Mouse (Mus musculus) kidney, postnatal 0 days (tissue): ENCODE measurements around the gene Hivep3. TPM values are rescaled to one million over a fixed set of nuclear protein-coding genes. Genes with fewer than 3 reads are reported as not detected.

Source experiments
- ATAC-seq: fragments of 200-750 bp; cut with Nextera tagmentation; replicated peaks from 2 replicates; pipeline ENCODE4 v1.8.0; 2017; ENCODE audit warnings: low read depth, moderate number of reproducible peaks, moderate TSS enrichment, moderate library complexity; ENCODE audit not compliant: low FRiP score
- DNase-seq: peaks from one replicate; pipeline ENCODE4 v3.0.0-alpha.2; 2016; ENCODE audit warnings: low spot score
- H3K27ac ChIP-seq: fragments of 300-500 bp; sonication (generic); 2 replicates; pipeline ENCODE4 v1.5.1; 2014; ENCODE audit warnings: mild to moderate bottlenecking
- H3K27me3 ChIP-seq: fragments of 300-500 bp; sonication (generic); 2 replicates; pipeline ENCODE4 v1.6.1; 2014; ENCODE audit warnings: low read length, mixed read lengths; ENCODE audit not compliant: insufficient read depth
- H3K36me3 ChIP-seq: fragments of 300-500 bp; sonication (generic); 2 replicates; pipeline ENCODE4 v1.6.1; 2014; ENCODE audit warnings: low read length, mixed read lengths; ENCODE audit not compliant: insufficient read depth
- H3K4me1 ChIP-seq: fragments of 300-500 bp; sonication (generic); replicated peaks from 2 replicates; pipeline ENCODE4 v1.6.1; 2014; ENCODE audit warnings: antibody characterized with exemption, low read length, mixed read lengths; ENCODE audit not compliant: insufficient read depth
- H3K4me2 ChIP-seq: fragments of 300-500 bp; sonication (generic); 2 replicates; pipeline ENCODE4 v1.6.1; 2014; ENCODE audit warnings: mild to moderate bottlenecking, low read length, moderate library complexity, mixed read lengths
- H3K4me3 ChIP-seq: fragments of 300-500 bp; sonication (generic); replicated peaks from 2 replicates; pipeline ENCODE4 v1.5.1; 2014; ENCODE audit warnings: low read depth, low read length
- H3K9ac ChIP-seq: fragments of 300-500 bp; sonication (generic); 2 replicates; pipeline ENCODE4 v1.6.1; 2014; ENCODE audit warnings: low read depth, low read length
- H3K9me3 ChIP-seq: fragments of 300-500 bp; sonication (generic); replicated peaks from 2 replicates; pipeline ENCODE4 v1.6.1; 2016; ENCODE audit warnings: low read length, inconsistent platforms, mixed read lengths
- CTCF ChIP-seq: IDR thresholded peaks from 2 replicates; pipeline ENCODE4 v1.5.1; 2016; ENCODE audit warnings: antibody characterized with exemption, low read depth, mild to moderate bottlenecking, moderate library complexity
- WGBS: fragments of 180-500 bp; shearing (Covaris S2); extraction: QIAGEN DNeasy Blood & Tissue Kit; methylation state at CpG from one replicate; pipeline ENCODE4 v1.1.7; 2014; 5-methylcytosine and 5-hydroxymethylcytosine counted together
- polyA plus RNA-seq: library from polyadenylated mRNA; unstranded; fragments of >200 nt; fragmentation: Nextera tagmentation; extraction: Ambion mirVana; gene quantifications from 2 replicates; pipeline ENCODE4 v1.2.1, GENCODE M21; 2015

Gene Hivep3
- polyA plus RNA-seq, 1 experiment from 2014 or later: 8.3 TPM

GRCm38 (mm10) chr4:119990346-119990745 is 256.8 kb downstream of the Hivep3 start:
- DNase-seq: no peak
- no peaks in the 10 kb centered on the region for H3K9me3 ChIP-seq
- H3K36me3 ChIP-seq: no peaks in the 10 kb centered on the region
- no peak overlapping the region for H3K9ac ChIP-seq
- no peaks in the 10 kb centered on the region for H3K27me3 ChIP-seq
- no peak for ATAC-seq
- H3K4me2 ChIP-seq: no peak overlapping the region
- no peak overlapping the region for H3K27ac ChIP-seq
- H3K4me3 ChIP-seq: no peak overlapping the region
- no peaks in the 10 kb centered on the region for H3K4me1 ChIP-seq
- TF ChIP-seq CTCF: no peak
- WGBS: 75% methylated on average over 3 of the region's 3 CpGs

GRCm38 (mm10) chr4:119990841-119991240 is 257.3 kb downstream of the Hivep3 start:
- H3K27ac ChIP-seq: no peak overlapping the region
- 97% methylated on average over 3 of the region's 3 CpGs for WGBS

GRCm38 (mm10) chr4:119991758-119992157 is 258.2 kb downstream of the Hivep3 start:
- WGBS: 55% methylated on average over 4 of the region's 4 CpGs
- DNase-seq (no peak), ATAC-seq (no peak)
- no peaks in the 10 kb centered on the region for H3K4me1 ChIP-seq
- no peak overlapping the region for H3K9ac ChIP-seq
- H3K4me3 ChIP-seq: no peak overlapping the region
- no peaks in the 10 kb centered on the region for H3K27me3 ChIP-seq
- no peaks in the 10 kb centered on the region for H3K36me3 ChIP-seq
- H3K4me2 ChIP-seq: no peak overlapping the region
- TF ChIP-seq CTCF: no peak
- H3K27ac ChIP-seq: no peak overlapping the region
- no peaks in the 10 kb centered on the region for H3K9me3 ChIP-seq

More at GRCm38 (mm10) chr4:119990841-119991240, 257.3 kb downstream of the Hivep3 start:
- Histone ChIP-seq H3K4me1 (no peaks in the 10 kb centered on the region), H3K27me3 (no peaks in the 10 kb centered on the region), H3K4me3 (no peak overlapping the region), H3K9ac (no peak overlapping the region), H3K4me2 (no peak overlapping the region), H3K36me3 (no peaks in the 10 kb centered on the region), H3K9me3 (no peaks in the 10 kb centered on the region)
- DNase-seq (no peak), ATAC-seq (no peak)
- TF ChIP-seq CTCF: no peak

GRCm38 (mm10) chr4:119996377-119996776 is 262.8 kb downstream of the Hivep3 start:
- Histone ChIP-seq H3K27me3 (no peaks in the 10 kb centered on the region), H3K9me3 (no peaks in the 10 kb centered on the region), H3K4me1 (no peaks in the 10 kb centered on the region), H3K27ac (no peak overlapping the region), H3K4me3 (no peak overlapping the region), H3K9ac (no peak overlapping the region), H3K36me3 (no peaks in the 10 kb centered on the region), H3K4me2 (no peak overlapping the region)
- DNase-seq: no peak
- peak; percentile 40; the same call in 1 of the 2 replicates for TF ChIP-seq CTCF
- ATAC-seq: no peak
- WGBS: 98% methylated on average over 1 of the region's 1 CpGs

- TF ChIP-seq CTCF: no peak
- ATAC-seq (no peak), DNase-seq (no peak)
- Histone ChIP-seq H3K27me3 (no peaks in the 10 kb centered on the region), H3K9me3 (no peaks in the 10 kb centered on the region), H3K9ac (no peak overlapping the region), H3K4me1 (no peaks in the 10 kb centered on the region), H3K4me3 (no peak overlapping the region), H3K27ac (no peak overlapping the region), H3K4me2 (no peak overlapping the region), H3K36me3 (no peaks in the 10 kb centered on the region)
- 89% methylated on average over 7 of the region's 7 CpGs for WGBS
These were observed 263.8 kb downstream of the Hivep3 start for GRCm38 (mm10) chr4:119997351-119997750.

DNA sequence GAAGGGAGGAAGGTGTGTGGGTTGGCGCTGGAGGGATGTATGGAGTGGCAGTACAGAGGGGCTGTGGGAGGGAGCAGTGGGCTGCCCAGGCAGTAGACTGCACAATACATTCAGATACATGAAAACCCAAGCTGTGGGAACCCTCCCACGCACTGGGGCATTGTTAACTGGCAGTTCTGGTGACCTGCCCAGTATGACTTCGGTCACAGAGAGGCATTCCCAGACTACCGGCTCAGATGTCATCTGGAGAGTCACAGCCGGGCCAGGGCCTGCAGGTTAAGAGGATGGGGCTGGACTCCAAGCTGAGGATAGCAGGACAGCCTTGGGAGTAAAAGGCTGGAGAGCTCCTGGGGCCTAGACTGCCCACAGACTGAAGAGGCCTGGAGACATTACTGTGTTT is 265.3 kb downstream of the Hivep3 start:
- H3K36me3 ChIP-seq: no peaks in the 10 kb centered on the region
- H3K4me2 ChIP-seq: no peak overlapping the region
- H3K4me1 ChIP-seq: no peaks in the 10 kb centered on the region
- H3K27me3 ChIP-seq: no peaks in the 10 kb centered on the region
- no peaks in the 10 kb centered on the region for H3K9me3 ChIP-seq
- no peak overlapping the region for H3K9ac ChIP-seq
- no peak overlapping the region for H3K27ac ChIP-seq
- TF ChIP-seq CTCF: no peak
- WGBS: 26% methylated on average over 5 of the region's 5 CpGs
- DNase-seq (peak; percentile 29), ATAC-seq (no peak)
- no peak overlapping the region for H3K4me3 ChIP-seq

DNA sequence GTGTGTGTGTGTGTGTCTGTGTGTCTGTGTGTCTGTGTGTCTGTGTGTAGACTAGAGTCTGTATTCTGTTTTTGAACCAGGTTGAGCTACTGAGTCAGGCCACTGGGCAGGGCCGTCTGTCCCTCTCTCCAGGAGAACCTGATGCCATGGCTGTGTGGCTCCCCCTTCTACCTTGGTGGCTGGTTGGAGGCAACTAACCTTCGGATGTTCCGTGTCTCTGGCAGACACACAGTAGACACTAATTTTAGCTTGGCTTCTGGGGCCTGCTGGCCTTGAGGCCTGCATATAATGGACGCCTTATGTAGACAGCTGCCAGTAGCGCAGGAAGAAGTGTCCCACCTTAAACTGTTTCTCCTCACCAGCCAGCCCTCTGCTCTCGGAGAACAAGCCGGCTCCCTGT is 267.3 kb downstream of the Hivep3 start:
- no peaks in the 10 kb centered on the region for H3K27me3 ChIP-seq
- no peak overlapping the region for H3K4me2 ChIP-seq
- no peaks in the 10 kb centered on the region for H3K4me1 ChIP-seq
- no peak for TF ChIP-seq CTCF
- ATAC-seq (no peak), DNase-seq (no peak)
- H3K9me3 ChIP-seq: no peaks in the 10 kb centered on the region
- no peaks in the 10 kb centered on the region for H3K36me3 ChIP-seq
- WGBS: 72% methylated on average over 7 of the region's 7 CpGs
- H3K9ac ChIP-seq: no peak overlapping the region
- no peak overlapping the region for H3K27ac ChIP-seq
- no peak overlapping the region for H3K4me3 ChIP-seq
